Mouse (Mus musculus) retina, postnatal 1 day (tissue): ENCODE measurements around the gene Trim46.

ENCODE experiments used
- DNase-seq: peaks from one replicate; pipeline ENCODE4 v3.0.0-alpha.2; 2012

Trim46 gene

GRCm38 (mm10) chr3:89246261-89247100, at the start of gene Trim46:
Gene Trim46, minus strand, starts transcription at chr3:89246309.
- DNase-seq = peak; percentile 96

- no peak for DNase-seq
Measured at GRCm38 (mm10) chr3:89295685-89296230, 49.6 kb upstream of the Trim46 start.

GRCm38 (mm10) chr3:89294195-89294594, 48.1 kb upstream of the Trim46 start:
- no peak for DNase-seq

- no peak for DNase-seq
Measured at GRCm38 (mm10) chr3:89293247-89293918, 47.3 kb upstream of the Trim46 start.

- DNase-seq = no peak
Measured at GRCm38 (mm10) chr3:89292303-89292702, 46.2 kb upstream of the Trim46 start.

- DNase-seq = no peak
Measured at GRCm38 (mm10) chr3:89291874-89292273, 45.8 kb upstream of the Trim46 start.

GRCm38 (mm10) chr3:89288503-89288928, 42.4 kb upstream of the Trim46 start:
- DNase-seq = no peak

DNA sequence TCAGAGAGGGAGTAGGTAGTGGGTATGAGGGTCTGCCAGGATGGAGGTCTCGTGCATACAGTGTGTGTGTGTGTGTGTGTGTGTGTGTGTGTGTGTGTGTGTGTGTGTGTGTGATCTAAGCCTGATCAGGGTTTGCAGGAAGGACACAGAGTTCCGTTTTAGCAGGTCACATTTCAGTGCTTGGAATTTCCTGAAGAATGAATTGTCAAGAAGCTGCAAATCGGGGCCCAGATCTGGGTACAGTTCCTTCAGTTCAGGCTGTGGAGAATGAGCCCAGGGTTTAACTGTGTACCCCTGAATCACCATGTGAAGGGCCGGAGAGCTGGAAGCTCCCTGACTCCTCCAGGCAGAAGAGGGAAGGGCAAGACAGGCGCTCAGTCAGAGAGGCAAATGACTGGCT, 41.2 kb upstream of the Trim46 start:
- DNase-seq = no peak

DNA sequence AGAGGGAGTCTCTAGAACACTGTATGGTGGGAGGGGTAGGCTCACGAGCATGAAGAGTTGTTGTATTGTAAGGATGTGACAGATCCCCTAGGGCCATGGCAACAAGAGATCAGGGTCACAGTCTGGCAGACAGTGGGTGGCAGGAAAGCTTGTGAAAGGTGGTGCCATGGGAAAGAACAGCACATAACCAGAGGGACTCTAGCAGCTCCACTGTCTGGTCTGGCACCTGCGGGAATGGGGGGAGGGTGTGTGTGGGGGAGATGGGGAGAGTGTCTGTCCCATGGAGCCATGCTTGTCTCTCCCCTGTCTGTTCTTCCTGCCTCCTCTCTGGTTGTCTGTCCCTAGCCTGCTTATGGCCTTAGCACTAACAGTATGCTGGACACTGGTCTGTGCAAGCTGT, 39.4 kb upstream of the Trim46 start:
- DNase-seq = peak; percentile 70

- DNase-seq = no peak
Measured at GRCm38 (mm10) chr3:89284261-89284660, 38.2 kb upstream of the Trim46 start.

GRCm38 (mm10) chr3:89282291-89282643, 36.2 kb upstream of the Trim46 start:
- DNase-seq = no peak

DNA sequence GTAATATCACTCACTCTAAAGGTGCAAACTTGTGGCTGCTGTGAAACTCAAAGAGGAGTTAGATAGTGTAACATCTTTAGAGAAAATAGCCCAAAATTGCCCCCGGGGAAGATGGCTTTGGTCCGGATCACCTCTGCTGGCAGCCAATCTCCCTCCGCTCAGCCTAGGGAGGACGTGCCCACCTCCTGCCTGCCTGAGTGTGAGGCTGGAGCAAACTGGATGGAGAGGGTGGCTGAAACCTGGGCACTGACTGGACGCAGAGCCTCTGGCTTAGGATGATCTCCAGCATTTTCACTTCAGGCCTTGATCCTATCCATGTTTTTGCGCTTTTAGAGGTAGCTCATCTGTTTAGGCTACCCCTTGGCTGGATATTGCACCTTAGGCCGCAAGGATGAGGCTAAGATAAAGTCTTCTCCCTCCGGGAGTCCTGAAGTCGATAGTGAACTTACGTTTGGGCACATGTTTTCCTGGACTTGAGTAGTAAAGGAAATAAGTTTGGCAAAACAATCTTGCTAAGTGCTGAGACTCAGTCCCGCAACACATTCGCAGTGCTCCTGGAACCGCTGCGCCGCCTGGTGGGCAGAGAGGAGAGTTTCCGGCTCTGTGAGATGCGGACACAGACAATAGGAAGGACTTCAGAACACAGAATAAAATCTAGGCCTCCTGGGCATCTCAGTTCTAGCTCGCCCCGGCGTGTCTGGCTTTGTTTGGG, 35.6 kb upstream of the Trim46 start:
- peak; percentile 89 for DNase-seq

DNA sequence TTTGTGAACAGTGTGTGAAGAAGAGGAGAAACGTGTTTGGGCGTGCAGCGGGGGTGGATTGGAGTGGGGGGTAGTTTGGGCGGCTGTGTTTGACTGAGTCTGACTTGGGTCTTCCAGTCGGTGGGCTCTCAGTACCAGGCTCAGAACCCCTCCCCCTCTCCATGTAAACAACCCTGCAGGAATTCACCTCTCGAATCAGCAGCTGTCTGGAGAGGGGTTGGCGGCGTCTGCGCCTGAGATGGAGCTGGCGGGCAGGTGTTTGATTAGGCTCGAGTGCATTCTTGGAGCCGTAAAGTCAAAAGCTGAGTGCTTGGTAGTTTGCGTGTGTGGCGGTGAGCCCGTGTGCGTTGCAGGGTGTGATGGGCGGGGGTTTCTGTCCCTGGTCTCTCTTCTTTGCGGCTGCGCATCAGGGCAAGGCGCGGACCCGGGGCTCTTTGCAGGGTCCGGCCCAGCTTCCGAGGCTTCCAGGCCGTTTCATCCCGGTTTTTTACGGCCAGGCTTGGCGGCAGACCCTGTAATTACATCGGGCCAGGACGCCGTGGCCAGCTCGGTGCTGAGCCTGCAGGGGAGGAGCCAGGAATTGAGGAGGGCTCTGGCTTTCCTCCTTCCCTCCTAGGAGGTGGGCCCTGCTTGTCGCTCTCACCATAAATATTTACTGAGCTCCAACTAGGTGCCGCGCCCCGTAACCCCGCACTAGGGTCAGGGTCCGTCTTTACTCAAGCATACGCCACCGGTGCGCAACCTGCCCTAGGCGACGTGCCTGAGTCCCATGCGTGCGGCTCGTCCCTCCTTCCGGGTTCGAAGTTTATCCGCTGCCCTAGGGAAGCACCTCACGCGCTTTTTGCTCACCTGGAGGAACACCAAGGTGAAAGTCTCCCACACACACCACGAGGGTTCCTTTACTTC, 34.8 kb upstream of the Trim46 start, which contains the start of gene Efna1:
Efna1 (minus strand) TSS at position 537 of the 906 bp plus-strand sequence.
- peak; percentile 69 for DNase-seq

DNA sequence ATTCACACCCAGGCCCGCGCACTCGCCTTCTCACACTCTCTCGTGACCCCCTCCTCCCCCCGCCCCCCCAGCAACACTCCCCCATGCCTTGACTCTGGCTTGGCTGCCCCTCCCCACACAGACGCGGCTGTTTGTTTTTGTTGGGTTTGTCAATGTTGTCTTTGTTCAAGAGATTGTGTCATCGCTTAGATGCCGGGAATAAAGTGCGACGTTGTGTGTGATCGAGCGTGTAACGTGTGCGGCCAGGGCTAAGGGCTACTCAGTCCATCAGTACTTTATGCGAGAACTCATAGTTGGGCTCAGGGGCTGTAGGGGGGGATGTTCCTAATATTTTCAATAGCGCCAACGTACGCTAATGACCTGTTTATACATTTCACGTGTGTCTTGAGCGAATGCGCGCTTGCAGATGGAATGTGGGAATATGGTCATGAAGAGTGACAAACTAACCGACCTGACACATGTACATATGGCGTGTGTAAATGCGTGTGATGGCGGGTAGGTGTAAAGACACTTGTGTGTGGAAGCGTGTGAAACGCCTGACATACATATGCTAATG, 34.0 kb upstream of the Trim46 start:
- DNase-seq = peak; percentile 86

DNA sequence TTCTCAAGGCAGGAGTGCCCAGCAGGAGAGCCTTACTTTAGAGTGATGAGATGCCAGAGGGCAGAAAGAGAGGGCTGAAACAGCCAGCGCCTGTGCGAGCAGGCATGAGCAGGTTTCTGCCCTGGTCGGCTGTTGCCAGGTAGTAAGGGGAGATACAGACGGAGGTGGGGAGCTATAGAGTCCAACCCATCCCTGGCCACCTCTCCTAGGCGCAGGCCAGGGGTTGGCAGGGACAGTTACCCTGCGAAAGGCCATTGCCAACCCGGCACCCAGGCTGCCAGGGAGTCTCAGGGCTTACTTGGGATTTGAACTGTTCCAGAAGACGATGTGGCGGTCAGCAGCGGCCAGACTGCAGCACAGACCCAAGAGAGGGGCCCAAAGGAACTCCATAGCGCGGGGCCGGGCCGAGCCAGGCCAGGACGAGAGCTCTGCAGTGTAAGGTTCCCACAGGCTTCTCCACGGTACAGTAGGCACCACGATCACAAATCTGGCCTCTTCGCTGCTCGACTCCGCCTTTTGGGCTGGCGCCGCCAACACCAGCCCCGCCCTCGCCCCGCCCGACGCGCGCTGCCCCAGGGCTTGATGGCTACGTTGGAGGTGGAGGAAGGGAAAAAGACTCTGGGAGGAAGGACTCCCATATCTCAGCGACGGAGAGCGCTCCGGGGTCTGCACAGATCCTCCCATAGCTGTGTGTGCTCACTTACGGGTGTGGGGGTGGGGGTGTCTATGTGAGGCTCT, 33.2 kb upstream of the Trim46 start:
- peak; percentile 91 for DNase-seq

GRCm38 (mm10) chr3:89278643-89279042, 32.5 kb upstream of the Trim46 start:
- DNase-seq = no peak

- DNase-seq = no peak
Measured at GRCm38 (mm10) chr3:89278107-89278506, 32.0 kb upstream of the Trim46 start.

GRCm38 (mm10) chr3:89277281-89278021, 31.3 kb upstream of the Trim46 start:
- no peak for DNase-seq

- no peak for DNase-seq
Measured at GRCm38 (mm10) chr3:89276061-89276460, 30.0 kb upstream of the Trim46 start.

- peak; percentile 33 for DNase-seq
Measured at GRCm38 (mm10) chr3:89271760-89272159, 25.7 kb upstream of the Trim46 start.
